Mouse (Mus musculus) embryonic fibroblast, embryonic 13.5 days (primary cell): Measurements from ENCODE around the gene Smagp.

Experiments used
- CTCF ChIP-seq: IDR thresholded peaks from 2 replicates; pipeline ENCODE4 v1.5.1; 2011; ENCODE audit warnings: mild to moderate bottlenecking, control low read depth, low read length, moderate library complexity, borderline replicate concordance; ENCODE audit not compliant: insufficient read depth
- POLR2A ChIP-seq: IDR thresholded peaks from 2 replicates; pipeline ENCODE4 v1.6.1; 2011; ENCODE audit warnings: low read depth, mild to moderate bottlenecking, control low read depth, low read length, moderate library complexity

GRCm38 (mm10) chr15:100624435-100624834 lies 12.3 kb downstream of the Smagp start:
- TF ChIP-seq CTCF (no peak), POLR2A (no peak)
